Mouse (Mus musculus) lung, embryonic 15.5 days (tissue): ENCODE results near the gene Galnt14. TPM values are rescaled to one million over a fixed set of nuclear protein-coding genes. Genes with fewer than 3 reads are reported as not detected.

Experiments
- ATAC-seq: fragments of 200-750 bp; cut with Nextera tagmentation; 2 replicates; pipeline ENCODE4 v1.8.0; 2017; ENCODE audit warnings: moderate number of reproducible peaks, borderline replicate concordance; ENCODE audit not compliant: low FRiP score, low TSS enrichment; ENCODE audit errors: extremely low read depth
- H3K27ac ChIP-seq: fragments of 300-500 bp; sonication (generic); 2 replicates; pipeline ENCODE4 v1.5.1; 2015; ENCODE audit warnings: moderate library complexity, mild to moderate bottlenecking, inconsistent platforms
- H3K27me3 ChIP-seq: fragments of 300-500 bp; sonication (generic); 2 replicates; pipeline ENCODE4 v1.6.1; 2015; ENCODE audit warnings: inconsistent platforms
- H3K36me3 ChIP-seq: fragments of 300-500 bp; sonication (generic); 2 replicates; pipeline ENCODE4 v1.6.1; 2015; ENCODE audit warnings: inconsistent platforms
- H3K4me1 ChIP-seq: fragments of 300-500 bp; sonication (generic); 2 replicates; pipeline ENCODE4 v1.6.1; 2015; ENCODE audit warnings: inconsistent platforms
- H3K4me2 ChIP-seq: fragments of 300-500 bp; sonication (generic); 2 replicates; pipeline ENCODE4 v1.6.1; 2015; ENCODE audit warnings: inconsistent platforms, mild to moderate bottlenecking, moderate library complexity
- H3K4me3 ChIP-seq: fragments of 300-500 bp; sonication (generic); 2 replicates; pipeline ENCODE4 v1.5.1; 2015; ENCODE audit warnings: mild to moderate bottlenecking, inconsistent platforms
- H3K9ac ChIP-seq: fragments of 300-500 bp; sonication (generic); 2 replicates; pipeline ENCODE4 v1.6.1; 2015; ENCODE audit warnings: inconsistent platforms
- H3K9me3 ChIP-seq: fragments of 300-500 bp; sonication (generic); 2 replicates; pipeline ENCODE4 v1.6.1; 2016; ENCODE audit warnings: inconsistent platforms
- WGBS: fragments of 180-500 bp; shearing (Covaris S2); methylation state at CpG from one replicate; pipeline ENCODE4 v1.1.7; 2015; 5-methylcytosine and 5-hydroxymethylcytosine counted together
- polyA plus RNA-seq: library from polyadenylated mRNA; unstranded; fragments of >200 nt; fragmentation: Nextera tagmentation; extraction: Ambion mirVana; gene quantifications from 2 replicates; pipeline ENCODE4 v1.2.1, GENCODE M21; 2015

The Galnt14 gene
- polyA plus RNA-seq, 1 experiment from 2014 or later = 0.15 TPM

GRCm38 (mm10) chr17:73656373-73656772 is 53.9 kb downstream of the Galnt14 start:
- Histone ChIP-seq H3K9me3 (no peaks in the 10 kb centered on the region), H3K27me3 (no peaks in the 10 kb centered on the region), H3K36me3 (no peaks in the 10 kb centered on the region), H3K4me1 (no peaks in the 10 kb centered on the region), H3K27ac (no peak overlapping the region), H3K4me3 (no peak overlapping the region), H3K4me2 (no peak overlapping the region), H3K9ac (no peak overlapping the region)
- WGBS = 72% methylated on average over 3 of the region's 3 CpGs
- no peak for ATAC-seq

- no peaks in the 10 kb centered on the region for H3K9me3 ChIP-seq
- no peaks in the 10 kb centered on the region for H3K27me3 ChIP-seq
- no peaks in the 10 kb centered on the region for H3K36me3 ChIP-seq
- no peak overlapping the region for H3K4me3 ChIP-seq
- no peak overlapping the region for H3K4me2 ChIP-seq
- no peak overlapping the region for H3K9ac ChIP-seq
- no peak overlapping the region for H3K27ac ChIP-seq
- H3K4me1 ChIP-seq = no peaks in the 10 kb centered on the region
- no peak for ATAC-seq
- WGBS = 36% methylated on average over 5 of the region's 5 CpGs
Measured at GRCm38 (mm10) chr17:73654261-73654660, 56.0 kb downstream of the Galnt14 start.

- H3K4me1 ChIP-seq = no peaks in the 10 kb centered on the region
- ATAC-seq = no peak
- H3K4me2 ChIP-seq = no peak overlapping the region
- no peak overlapping the region for H3K9ac ChIP-seq
- no peak overlapping the region for H3K4me3 ChIP-seq
- no peaks in the 10 kb centered on the region for H3K9me3 ChIP-seq
- H3K27ac ChIP-seq = no peak overlapping the region
- 53% methylated on average over 6 of the region's 6 CpGs for WGBS
- no peaks in the 10 kb centered on the region for H3K27me3 ChIP-seq
- no peaks in the 10 kb centered on the region for H3K36me3 ChIP-seq
Measured at GRCm38 (mm10) chr17:73649371-73649770, 60.9 kb downstream of the Galnt14 start.

- Histone ChIP-seq H3K4me3 (no peak overlapping the region), H3K36me3 (no peaks in the 10 kb centered on the region), H3K27me3 (no peaks in the 10 kb centered on the region), H3K27ac (no peak overlapping the region), H3K9ac (no peak overlapping the region), H3K4me2 (no peak overlapping the region), H3K4me1 (no peaks in the 10 kb centered on the region), H3K9me3 (no peaks in the 10 kb centered on the region)
- WGBS = 88% methylated on average over 7 of the region's 7 CpGs
- no peak for ATAC-seq
Measured at GRCm38 (mm10) chr17:73641676-73642075, 68.6 kb downstream of the Galnt14 start.

- Histone ChIP-seq H3K27ac (no peak overlapping the region), H3K27me3 (no peaks in the 10 kb centered on the region), H3K4me2 (no peak overlapping the region), H3K4me3 (no peak overlapping the region), H3K9ac (no peak overlapping the region), H3K9me3 (no peaks in the 10 kb centered on the region), H3K36me3 (no peaks in the 10 kb centered on the region), H3K4me1 (no peaks in the 10 kb centered on the region)
- no peak for ATAC-seq
- 39% methylated on average over 3 of the region's 3 CpGs for WGBS
Measured at GRCm38 (mm10) chr17:73640117-73640480, 70.2 kb downstream of the Galnt14 start.

- Histone ChIP-seq H3K9me3 (no peaks in the 10 kb centered on the region), H3K4me2 (no peak overlapping the region), H3K4me3 (no peak overlapping the region), H3K36me3 (no peaks in the 10 kb centered on the region), H3K9ac (no peak overlapping the region), H3K27ac (no peak overlapping the region), H3K27me3 (no peaks in the 10 kb centered on the region), H3K4me1 (no peaks in the 10 kb centered on the region)
- 33% methylated on average over 6 of the region's 6 CpGs for WGBS
- ATAC-seq = no peak
Measured at GRCm38 (mm10) chr17:73639401-73640116, 70.7 kb downstream of the Galnt14 start.

GRCm38 (mm10) chr17:73636988-73637387 is 73.3 kb downstream of the Galnt14 start:
- ATAC-seq = no peak

GRCm38 (mm10) chr17:73634896-73635295 is 75.4 kb downstream of the Galnt14 start:
- Histone ChIP-seq H3K4me1 (no peaks in the 10 kb centered on the region), H3K9me3 (no peaks in the 10 kb centered on the region), H3K9ac (no peak overlapping the region), H3K4me3 (no peak overlapping the region), H3K36me3 (no peaks in the 10 kb centered on the region), H3K27ac (no peak overlapping the region), H3K27me3 (no peaks in the 10 kb centered on the region), H3K4me2 (no peak overlapping the region)
- WGBS = 79% methylated on average over 2 of the region's 2 CpGs
- ATAC-seq = no peak

More at GRCm38 (mm10) chr17:73636988-73637387, 73.3 kb downstream of the Galnt14 start:
- H3K4me1 ChIP-seq = no peaks in the 10 kb centered on the region
- H3K27ac ChIP-seq = no peak overlapping the region
- H3K9ac ChIP-seq = no peak overlapping the region
- H3K4me2 ChIP-seq = no peak overlapping the region
- no peak overlapping the region for H3K4me3 ChIP-seq
- 89% methylated on average over 5 of the region's 5 CpGs for WGBS
- H3K36me3 ChIP-seq = no peaks in the 10 kb centered on the region
- no peaks in the 10 kb centered on the region for H3K27me3 ChIP-seq
- no peaks in the 10 kb centered on the region for H3K9me3 ChIP-seq

- H3K9ac ChIP-seq = no peak overlapping the region
- WGBS = 53% methylated on average over 11 of the region's 11 CpGs
- H3K4me2 ChIP-seq = no peak overlapping the region
- ATAC-seq = no peak
- H3K27me3 ChIP-seq = no peaks in the 10 kb centered on the region
- H3K36me3 ChIP-seq = no peaks in the 10 kb centered on the region
- no peak overlapping the region for H3K27ac ChIP-seq
- H3K4me3 ChIP-seq = no peak overlapping the region
- no peaks in the 10 kb centered on the region for H3K9me3 ChIP-seq
- H3K4me1 ChIP-seq = no peaks in the 10 kb centered on the region
Measured at GRCm38 (mm10) chr17:73633991-73634710, 76.1 kb downstream of the Galnt14 start.

- no peaks in the 10 kb centered on the region for H3K36me3 ChIP-seq
- no peak overlapping the region for H3K9ac ChIP-seq
- no peaks in the 10 kb centered on the region for H3K9me3 ChIP-seq
- H3K4me1 ChIP-seq = no peaks in the 10 kb centered on the region
- 69% methylated on average over 14 of the region's 14 CpGs for WGBS
- H3K4me2 ChIP-seq = no peak overlapping the region
- H3K27ac ChIP-seq = no peak overlapping the region
- ATAC-seq = no peak
- H3K4me3 ChIP-seq = no peak overlapping the region
- no peaks in the 10 kb centered on the region for H3K27me3 ChIP-seq
Measured at GRCm38 (mm10) chr17:73628263-73628914, 81.9 kb downstream of the Galnt14 start.

GRCm38 (mm10) chr17:73626912-73627311 is 83.3 kb downstream of the Galnt14 start:
- Histone ChIP-seq H3K9me3 (no peaks in the 10 kb centered on the region), H3K9ac (no peak overlapping the region), H3K4me3 (no peak overlapping the region), H3K4me2 (no peak overlapping the region), H3K36me3 (no peaks in the 10 kb centered on the region), H3K27me3 (no peaks in the 10 kb centered on the region), H3K4me1 (no peaks in the 10 kb centered on the region), H3K27ac (no peak overlapping the region)
- WGBS = 75% methylated on average over 4 of the region's 4 CpGs
- ATAC-seq = no peak

- ATAC-seq = no peak
Measured at GRCm38 (mm10) chr17:73620049-73620448, 90.2 kb downstream of the Galnt14 start.

More at GRCm38 (mm10) chr17:73620049-73620448, 90.2 kb downstream of the Galnt14 start:
- Histone ChIP-seq H3K9ac (no peak overlapping the region), H3K4me1 (no peaks in the 10 kb centered on the region), H3K4me2 (no peak overlapping the region), H3K4me3 (no peak overlapping the region), H3K27ac (no peak overlapping the region), H3K27me3 (no peaks in the 10 kb centered on the region), H3K9me3 (no peaks in the 10 kb centered on the region), H3K36me3 (no peaks in the 10 kb centered on the region)
- WGBS = 77% methylated on average over 4 of the region's 4 CpGs
